Mouse (Mus musculus) CH12.LX (cell line): ENCODE results near the gene Pdcd1lg2.
A peak's percentile ranks its signal among the peaks of the same experiment; 100 is the strongest.

Experiments used
- CTCF ChIP-seq, 2 experiments: IDR thresholded peaks in 1 of 2; conservative IDR thresholded peaks in 1 of 2; 2 replicates each; pipeline ENCODE4 v1.5.1; 2011 to 2012; ENCODE audit warnings: low read depth in 2 of 2, low read length in 2 of 2, improper control_type of control experiment in 1 of 2, inconsistent platforms in 1 of 2, mild to moderate bottlenecking in 1 of 2, moderate library complexity in 1 of 2
- ELF1 ChIP-seq: IDR thresholded peaks from 2 replicates; pipeline ENCODE4 v1.6.1; 2014; ENCODE audit warnings: low read depth, mild to moderate bottlenecking, inconsistent platforms, low read length, improper control_type of control experiment
- EP300 ChIP-seq: IDR thresholded peaks from 2 replicates; pipeline ENCODE4 v1.6.1; 2011; ENCODE audit warnings: low read length, improper control_type of control experiment
- GABPA ChIP-seq: IDR thresholded peaks from 2 replicates; pipeline ENCODE4 v1.6.1; 2012; ENCODE audit warnings: low read depth, low read length, improper control_type of control experiment, inconsistent platforms; ENCODE audit not compliant: insufficient replicate concordance
- MAZ ChIP-seq: IDR thresholded peaks from 2 replicates; pipeline ENCODE4 v1.6.1; 2012; ENCODE audit warnings: low read depth, mild to moderate bottlenecking, inconsistent platforms, low read length, improper control_type of control experiment, moderate library complexity
- MEF2A ChIP-seq: IDR thresholded peaks from 2 replicates; pipeline ENCODE4 v1.6.1; 2014; ENCODE audit warnings: low read depth, mild to moderate bottlenecking, inconsistent platforms, low read length, improper control_type of control experiment, borderline replicate concordance
- NELFE ChIP-seq: IDR thresholded peaks from 2 replicates; pipeline ENCODE4 v1.6.1; 2011; ENCODE audit warnings: low read depth, low read length, improper control_type of control experiment
- USF1 ChIP-seq: IDR thresholded peaks from 2 replicates; pipeline ENCODE4 v1.6.1; 2014; ENCODE audit warnings: low read depth, mild to moderate bottlenecking, inconsistent platforms, low read length, improper control_type of control experiment
- ZNF384 ChIP-seq: IDR thresholded peaks from 2 replicates; pipeline ENCODE4 v1.6.1; 2012; ENCODE audit warnings: low read depth, low read length, improper control_type of control experiment, inconsistent platforms

DNA sequence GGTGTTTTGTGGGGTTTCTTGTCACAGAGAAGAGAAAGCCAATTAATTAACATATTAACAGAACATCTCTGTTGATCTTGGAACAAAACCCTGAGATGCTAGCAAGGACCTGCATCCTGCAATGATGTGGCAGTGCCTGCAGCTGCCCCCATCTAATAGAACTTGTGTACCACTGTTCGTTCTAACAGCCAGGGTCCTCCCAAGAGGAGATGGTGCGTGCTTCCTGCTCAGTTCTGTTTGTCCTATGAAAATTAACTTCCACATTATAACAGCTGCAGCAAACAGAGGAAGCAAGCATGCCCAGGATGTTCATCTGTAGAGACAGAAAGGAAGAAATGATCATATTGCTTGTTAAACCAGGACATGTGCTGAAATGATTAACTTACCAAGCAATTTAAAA, 73.8 kb downstream of the Pdcd1lg2 start:
- TF ChIP-seq NELFE, result no peak
- TF ChIP-seq ZNF384, result no peak
- no peak for TF ChIP-seq GABPA
- TF ChIP-seq CTCF (conservative IDR thresholded peaks at IDR 0.05 in 1 of 2, IDR thresholded peaks at IDR 0.05 in 1 of 2; ENCODE audit: low read depth in 2 of 2, low read length in 2 of 2), result no peak
- no peak for TF ChIP-seq USF1
- TF ChIP-seq EP300, result 0 out of 2 replicates have a peak, but pooled peaks have one; percentile 3
- TF ChIP-seq MEF2A, result no peak
- no peak for TF ChIP-seq MAZ
- no peak for TF ChIP-seq ELF1
